Mouse (Mus musculus) cortical plate, adult 2 months (tissue): ENCODE data around the gene Vamp2.

Experiments used
- CTCF ChIP-seq: fragments of 200-500 bp; IDR thresholded peaks from 2 replicates; pipeline ENCODE4 v1.5.1; 2011; ENCODE audit warnings: mild to moderate bottlenecking, control low read depth, low read length; ENCODE audit not compliant: insufficient read depth; ENCODE audit errors: extremely low read depth
- POLR2A ChIP-seq: fragments of 200-500 bp; IDR thresholded peaks from 2 replicates; pipeline ENCODE4 v1.6.1; 2011; ENCODE audit warnings: mild to moderate bottlenecking, low read length, control low read depth; ENCODE audit not compliant: insufficient read depth; ENCODE audit errors: extremely low read depth

GRCm38 (mm10) chr11:69119446-69120155 is 31.3 kb downstream of the Vamp2 start:
- no peak for TF ChIP-seq CTCF
- TF ChIP-seq POLR2A = no peak
